Mouse (Mus musculus) cortical plate, adult 2 months (tissue): Measurements from ENCODE around the gene Exoc2.

ENCODE experiments used
- CTCF ChIP-seq: fragments of 200-500 bp; IDR thresholded peaks from 2 replicates; pipeline ENCODE4 v1.5.1; 2011; ENCODE audit warnings: mild to moderate bottlenecking, control low read depth, low read length; ENCODE audit not compliant: insufficient read depth; ENCODE audit errors: extremely low read depth
- POLR2A ChIP-seq: fragments of 200-500 bp; IDR thresholded peaks from 2 replicates; pipeline ENCODE4 v1.6.1; 2011; ENCODE audit warnings: mild to moderate bottlenecking, low read length, control low read depth; ENCODE audit not compliant: insufficient read depth; ENCODE audit errors: extremely low read depth

DNA sequence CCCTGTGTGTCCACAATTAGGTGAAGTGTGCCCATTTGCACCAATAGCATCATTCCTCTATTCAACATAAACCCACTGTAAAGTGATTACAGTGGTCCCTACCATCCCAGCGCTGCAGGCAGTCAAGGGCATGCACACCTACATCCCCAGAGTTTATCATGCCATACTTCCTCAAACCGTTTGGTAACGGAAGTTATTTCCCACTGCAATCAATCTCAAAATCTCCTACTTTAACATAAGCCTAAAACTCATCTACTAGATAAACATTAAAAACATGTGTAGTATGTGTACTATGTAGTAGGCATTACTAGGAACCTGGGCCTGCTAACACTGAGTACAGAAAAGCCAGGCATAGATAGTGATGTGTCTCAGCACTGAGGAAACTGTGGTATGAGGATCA is 2.8 kb downstream of the Exoc2 start:
- TF ChIP-seq CTCF (no peak), POLR2A (no peak)
